22 mouse cellular contexts compared by ENCODE assay signal in genomic region chr1:151422178-151422577, GRCm38 (mm10).
"Had no signal": no experiment of that assay in that cellular context is flagged by ENCODE, and none has a peak within 500 bp of the region (broad histone marks: within the 10 kb centered on the region; RNA-seq: fewer than 3 reads in every experiment).

No protein-coding gene starts in this region.

- DNase-seq: kidney, adult 11 months; kidney, adult 8-10 months; kidney, postnatal 10 days; kidney, postnatal 36 days; layer of hippocampus, postnatal 36 days; left cerebral cortex, postnatal 4 days; liver, embryonic 13.5 days; lung, embryonic 14.5 days; retina, postnatal 1 day; right cerebral cortex, postnatal 25 days; spleen, adult 18-20 months; thymus, adult 18-20 months; thymus, postnatal 36 days had no signal

- H3K4me3 ChIP-seq: kidney, embryonic 15.5 days; left cerebral cortex, adult 2 months; limb, embryonic 12.5 days; limb, embryonic 15.5 days; liver, embryonic 13.5 days; midbrain, embryonic 12.5 days; midbrain, embryonic 15.5 days; neural tube, embryonic 12.5 days; neural tube, embryonic 15.5 days had no signal

- ATAC-seq: lung, postnatal 0 days; midbrain, embryonic 15.5 days had no signal
